Mouse (Mus musculus) heart, postnatal 36 days (tissue): Measurements from ENCODE around the gene Rab11fip5. TPM values are rescaled to one million over a fixed set of nuclear protein-coding genes. Genes with fewer than 3 reads are reported as not detected.

ENCODE experiments used
- microRNA-seq, 2 experiments: library from miRNA; unstranded; fragments of <30 nt; microRNA quantifications; one replicate each; pipeline ENCODE4 v1.2.0; 2021; ENCODE audit warnings: borderline number of aligned reads in 2 of 2
- total RNA-seq, 2 experiments: library from RNA; stranded (reverse); gene quantifications; 2 replicates each; pipeline ENCODE4 v1.2.3; 2021

Gene Rab11fip5
- total RNA-seq, 2 experiments from 2014 or later: 65.0 to 67.0 TPM

Small RNA genes within 50 kb of the gene (microRNA-seq; reads per million reads assigned to microRNA genes)
- 0 reads per million in 2 experiments for gene Mir705

Other genes starting within 250 kb of the Rab11fip5 start
- gene Spr, start 236.9 kb downstream of the Rab11fip5 start, total RNA-seq: 10 to 100 TPM; 82.3 to 83.8 TPM
- not detected for gene Emx1, start 187.2 kb downstream of the Rab11fip5 start, total RNA-seq
- 1 to 10 TPM; 3.4 to 4.1 TPM for gene Sfxn5, start 41.2 kb downstream of the Rab11fip5 start, total RNA-seq
- gene Noto, start 49.3 kb upstream of the Rab11fip5 start, total RNA-seq: not detected
- gene Smyd5, start 57.4 kb upstream of the Rab11fip5 start, total RNA-seq: 1 to 10 TPM; 7.8 to 9.2 TPM
- gene Cct7, start 76.9 kb upstream of the Rab11fip5 start, total RNA-seq: 100 to 1,000 TPM; 151 TPM
- 10 to 100 TPM; 10.7 to 14.7 TPM for gene Pradc1, start 77.3 kb upstream of the Rab11fip5 start, total RNA-seq
- gene Fbxo41, start 128.4 kb upstream of the Rab11fip5 start, total RNA-seq: not detected
- gene Egr4, start 139.0 kb upstream of the Rab11fip5 start, total RNA-seq: not detected
- 1 to 10 TPM; 2.1 to 2.4 TPM for gene Alms1, start 212.9 kb upstream of the Rab11fip5 start, total RNA-seq